12 mouse cellular contexts compared by ENCODE assay signal in genomic region chr7:24379934-24380333, GRCm38 (mm10). TPM values are rescaled to one million over a fixed set of nuclear protein-coding genes. Genes with fewer than 3 reads are reported as not detected.
DNase-seq lines count a peak whose midpoint lies in the region; ATAC-seq and TF ChIP-seq lines count a peak whose summit lies in the region.
"Had no signal": no experiment of that assay in that cellular context is flagged by ENCODE, and none has a peak within 500 bp of the region (broad histone marks: within the 10 kb centered on the region; RNA-seq: fewer than 3 reads in every experiment).

No protein-coding gene starts in this region.

- H3K4me1 ChIP-seq in forebrain, embryonic 10.5 days = peaks cover 30% of the 10 kb centered on the region
- peaks cover 11% of the 10 kb centered on the region for H3K4me1 ChIP-seq in forebrain, embryonic 15.5 days
- peaks cover 23% of the 10 kb centered on the region for H3K4me1 ChIP-seq in limb, embryonic 14.5 days (ENCODE audit: control insufficient read depth, insufficient read depth, low read length)

- 58% methylated on average over 7 of the region's 7 CpGs for WGBS in forebrain, embryonic 10.5 days
- WGBS in forebrain, embryonic 15.5 days = 71% methylated on average over 7 of the region's 7 CpGs
- WGBS in limb, embryonic 14.5 days = 6% methylated on average over 6 of the region's 7 CpGs

- peaks cover 33% of the 10 kb centered on the region for H3K27me3 ChIP-seq in forebrain, embryonic 10.5 days (ENCODE audit: poor library complexity, severe bottlenecking)
- H3K27me3 ChIP-seq in forebrain, embryonic 15.5 days = peaks cover 7% of the 10 kb centered on the region; the same call in 1 of the 2 replicates
- no peaks in the 10 kb centered on the region for H3K27me3 ChIP-seq in limb, embryonic 14.5 days (ENCODE audit: control insufficient read depth, insufficient read depth, low read length)

- no peak for TF ChIP-seq POLR2A in limb, embryonic 14.5 days (IDR thresholded peaks at IDR 0.05; ENCODE audit: borderline replicate concordance, extremely low read depth, insufficient read depth, insufficient read length)

- H3K27ac ChIP-seq in forebrain, embryonic 10.5 days = peak overlapping the region; percentile 70
- no peak overlapping the region for H3K27ac ChIP-seq in forebrain, embryonic 15.5 days (replicated peaks)
- H3K27ac ChIP-seq in limb, embryonic 14.5 days (replicated peaks; ENCODE audit: low read depth, low read length) = no peak overlapping the region

- DNase-seq in forebrain, embryonic 10.5 days (ENCODE audit: extremely low spot score, low spot score) = peak; percentile 17
- peak; percentile 47 for DNase-seq in limb, embryonic 14.5 days (ENCODE audit: low spot score)
- peak; percentile 71 to 75 for DNase-seq in spleen, postnatal 36 days (ENCODE audit: low spot score in 2 of 2)
- no peak for DNase-seq in layer of hippocampus, postnatal 36 days
- DNase-seq in lung, postnatal 4 days = no peak
- DNase-seq: gastrocnemius, postnatal 25 days; kidney, adult 2 months had no signal

- H3K36me3 ChIP-seq in forebrain, embryonic 10.5 days (replicated peaks) = no peaks in the 10 kb centered on the region
- no peaks in the 10 kb centered on the region for H3K36me3 ChIP-seq in forebrain, embryonic 15.5 days
- H3K36me3 ChIP-seq in limb, embryonic 14.5 days (ENCODE audit: control insufficient read depth, insufficient read depth, low read length) = no peaks in the 10 kb centered on the region

- H3K4me3 ChIP-seq in forebrain, embryonic 10.5 days = no peak overlapping the region
- no peak overlapping the region for H3K4me3 ChIP-seq in forebrain, embryonic 15.5 days
- H3K4me3 ChIP-seq in limb, embryonic 14.5 days (replicated peaks; ENCODE audit: low read length) = no peak overlapping the region

- no peak for ATAC-seq in forebrain, embryonic 15.5 days (replicated peaks)
- ATAC-seq in activated CD4-positive, CD25-positive, alpha-beta regulatory T cell, adult 4 months = peak; percentile 55
- peak; percentile 58; the same call in 1 of the 2 replicates for ATAC-seq in limb, embryonic 14.5 days (ENCODE audit: low FRiP score, low read depth)
- no peak for ATAC-seq in cerebellum, adult (ENCODE audit: insufficient number of reproducible peaks, low FRiP score, low TSS enrichment)

- no peak overlapping the region for H3K9ac ChIP-seq in forebrain, embryonic 15.5 days (replicated peaks)
- H3K9ac ChIP-seq in limb, embryonic 14.5 days (ENCODE audit: low read depth, low read length, severe bottlenecking) = no peak overlapping the region

- no peak overlapping the region for H3K4me2 ChIP-seq in forebrain, embryonic 15.5 days (replicated peaks)
- H3K4me2 ChIP-seq in limb, embryonic 14.5 days (replicated peaks; ENCODE audit: low read depth, low read length, severe bottlenecking) = no peak overlapping the region

- no peaks in the 10 kb centered on the region for H3K9me3 ChIP-seq in forebrain, embryonic 10.5 days
- H3K9me3 ChIP-seq in forebrain, embryonic 15.5 days = no peaks in the 10 kb centered on the region
- H3K9me3 ChIP-seq in limb, embryonic 14.5 days (ENCODE audit: control insufficient read depth, low read length) = no peaks in the 10 kb centered on the region

RNA-seq across cellular contexts. Expression of gene Kcnn4, which starts 9.9 kb away (rescaled TPM):
- polyA plus RNA-seq in forebrain, embryonic 10.5 days (2016; fragmentation: Nextera tagmentation; extraction: Ambion mirVana) = 3.8 and 5.1 TPM in 2 replicates
- 0.56 and 0.63 TPM in 2 replicates for polyA plus RNA-seq in forebrain, embryonic 15.5 days (2015; fragmentation: Nextera tagmentation; extraction: Ambion mirVana)
- polyA plus RNA-seq in activated CD4-positive, CD25-positive, alpha-beta regulatory T cell, adult 4 months (2017; shearing (Covaris generic)) = 100 to 1,000 TPM; 101 to 105 TPM
- 2.4 and 3.3 TPM in 2 replicates for polyA plus RNA-seq in limb, embryonic 14.5 days (2012; rRNA removed)
- polyA plus RNA-seq in limb, embryonic 14.5 days (2014; fragmentation: Nextera tagmentation; extraction: Ambion mirVana) = 1.8 and 2.4 TPM in 2 replicates
- under 1 TPM; 0.17 to 0.48 TPM for total RNA-seq in layer of hippocampus, postnatal 36 days (2021)

RNA-seq across cellular contexts. Expression of gene Smg9, which starts 19.5 kb away (rescaled TPM):
- polyA plus RNA-seq in forebrain, embryonic 10.5 days (2016; fragmentation: Nextera tagmentation; extraction: Ambion mirVana) = 26.5 and 28.5 TPM in 2 replicates
- polyA plus RNA-seq in forebrain, embryonic 15.5 days (2015; fragmentation: Nextera tagmentation; extraction: Ambion mirVana) = 33.4 and 36.6 TPM in 2 replicates
- polyA plus RNA-seq in activated CD4-positive, CD25-positive, alpha-beta regulatory T cell, adult 4 months (2017; shearing (Covaris generic)) = 10 to 100 TPM; 24.1 to 31.0 TPM
- 44.3 and 53.4 TPM in 2 replicates for polyA plus RNA-seq in limb, embryonic 14.5 days (2012; rRNA removed)
- polyA plus RNA-seq in limb, embryonic 14.5 days (2014; fragmentation: Nextera tagmentation; extraction: Ambion mirVana) = 21.0 and 23.2 TPM in 2 replicates
- 10 to 100 TPM; 33.8 to 39.0 TPM for total RNA-seq in layer of hippocampus, postnatal 36 days (2021)

RNA-seq across cellular contexts. Expression of gene Lypd5, which starts 30.9 kb away (rescaled TPM):
- polyA plus RNA-seq in forebrain, embryonic 10.5 days (2016; fragmentation: Nextera tagmentation; extraction: Ambion mirVana) = not detected in 2 replicates
- not detected in 2 replicates for polyA plus RNA-seq in forebrain, embryonic 15.5 days (2015; fragmentation: Nextera tagmentation; extraction: Ambion mirVana)
- not detected for polyA plus RNA-seq in activated CD4-positive, CD25-positive, alpha-beta regulatory T cell, adult 4 months (2017; shearing (Covaris generic))
- polyA plus RNA-seq in limb, embryonic 14.5 days (2012; rRNA removed) = 0.09 and 0.50 TPM in 2 replicates
- 0.62 and 3.1 TPM in 2 replicates for polyA plus RNA-seq in limb, embryonic 14.5 days (2014; fragmentation: Nextera tagmentation; extraction: Ambion mirVana)
- total RNA-seq in layer of hippocampus, postnatal 36 days (2021) = not detected
- total RNA-seq: gastrocnemius, postnatal 25 days; liver, adult 2 months had no signal
- polyA plus RNA-seq: C2C12; kidney, adult 2 months; liver, adult 2 months had no signal

RNA-seq across cellular contexts. Expression of gene Tescl, which starts 46.2 kb away (rescaled TPM):
- polyA plus RNA-seq in forebrain, embryonic 10.5 days (2016; fragmentation: Nextera tagmentation; extraction: Ambion mirVana) = 0.17 TPM in 1 of 2 replicates, not detected in the other
- not detected in 2 replicates for polyA plus RNA-seq in forebrain, embryonic 15.5 days (2015; fragmentation: Nextera tagmentation; extraction: Ambion mirVana)
- polyA plus RNA-seq in activated CD4-positive, CD25-positive, alpha-beta regulatory T cell, adult 4 months (2017; shearing (Covaris generic)) = not detected
- 0.13 and 0.38 TPM in 2 replicates for polyA plus RNA-seq in limb, embryonic 14.5 days (2012; rRNA removed)
- polyA plus RNA-seq in limb, embryonic 14.5 days (2014; fragmentation: Nextera tagmentation; extraction: Ambion mirVana) = not detected in 2 replicates
- not detected for total RNA-seq in layer of hippocampus, postnatal 36 days (2021)
- total RNA-seq: gastrocnemius, postnatal 25 days; liver, adult 2 months had no signal
- polyA plus RNA-seq: liver, adult 2 months had no signal

Comparison
In these comparisons a context has a peak if more than half of its experiments do, and no peak if none do; other contexts are left out.
1. DNase-seq: peak in forebrain, embryonic 10.5 days (single experiment), limb, embryonic 14.5 days (single experiment) and spleen, postnatal 36 days (2 of 2); none in layer of hippocampus, postnatal 36 days (0 of 2) and lung, postnatal 4 days (0 of 2).
2. ATAC-seq: peak in activated CD4-positive, CD25-positive, alpha-beta regulatory T cell, adult 4 months (single experiment) and limb, embryonic 14.5 days (single experiment); none in forebrain, embryonic 15.5 days (single experiment) and cerebellum, adult (single experiment).
3. RNA of gene Kcnn4, which starts 9.9 kb away (polyA plus RNA-seq): 101 to 105 TPM in activated CD4-positive, CD25-positive, alpha-beta regulatory T cell, adult 4 months; 3.8 to 5.1 TPM in forebrain, embryonic 10.5 days, 1.8 to 3.3 TPM in limb, embryonic 14.5 days and 0.56 to 0.63 TPM in forebrain, embryonic 15.5 days; every median in the first group is over 10 times any median in the second.